Mouse (Mus musculus) neural tube, embryonic 13.5 days (tissue): Measurements from ENCODE around the gene C2cd2l. TPM values are rescaled to one million over a fixed set of nuclear protein-coding genes. Genes with fewer than 3 reads are reported as not detected.
"Not testable (repeated sequence)": the region's sequence is repeated elsewhere in the genome, so short reads cannot be mapped to it uniquely, and the experiment has no call there.

ENCODE experiments used
- ATAC-seq: fragments of 200-750 bp; cut with Nextera tagmentation; 2 replicates; pipeline ENCODE4 v1.8.0; 2017; ENCODE audit warnings: low read depth, mild to moderate bottlenecking, moderate TSS enrichment, moderate library complexity
- H3K27ac ChIP-seq: fragments of 300-500 bp; sonication (generic); replicated peaks from 2 replicates; pipeline ENCODE4 v1.5.1; 2015; ENCODE audit warnings: moderate library complexity, mild to moderate bottlenecking, inconsistent platforms
- H3K27me3 ChIP-seq: fragments of 300-500 bp; sonication (generic); 2 replicates; pipeline ENCODE4 v1.6.1; 2015; ENCODE audit warnings: mild to moderate bottlenecking, inconsistent platforms
- H3K36me3 ChIP-seq: fragments of 300-500 bp; sonication (generic); 2 replicates; pipeline ENCODE4 v1.6.1; 2015; ENCODE audit warnings: mild to moderate bottlenecking, inconsistent platforms
- H3K4me1 ChIP-seq: fragments of 300-500 bp; sonication (generic); replicated peaks from 2 replicates; pipeline ENCODE4 v1.6.1; 2015; ENCODE audit warnings: inconsistent platforms
- H3K4me2 ChIP-seq: fragments of 300-500 bp; sonication (generic); 2 replicates; pipeline ENCODE4 v1.6.1; 2015; ENCODE audit warnings: inconsistent platforms, mild to moderate bottlenecking, moderate library complexity
- H3K4me3 ChIP-seq: fragments of 300-500 bp; sonication (generic); 2 replicates; pipeline ENCODE4 v1.5.1; 2015; ENCODE audit warnings: mild to moderate bottlenecking, inconsistent platforms
- H3K9ac ChIP-seq: fragments of 300-500 bp; sonication (generic); 2 replicates; pipeline ENCODE4 v1.6.1; 2015; ENCODE audit warnings: moderate library complexity, mild to moderate bottlenecking, inconsistent platforms
- H3K9me3 ChIP-seq: fragments of 300-500 bp; sonication (generic); 2 replicates; pipeline ENCODE4 v1.6.1; 2016; ENCODE audit warnings: inconsistent platforms
- WGBS: fragments of 180-500 bp; shearing (Covaris S2); methylation state at CpG from one replicate; pipeline ENCODE4 v1.1.7; 2015; 5-methylcytosine and 5-hydroxymethylcytosine counted together
- polyA plus RNA-seq: library from polyadenylated mRNA; unstranded; fragments of >200 nt; fragmentation: Nextera tagmentation; extraction: Ambion mirVana; gene quantifications from 2 replicates; pipeline ENCODE4 v1.2.1, GENCODE M21; 2015

Gene C2cd2l
- polyA plus RNA-seq, 1 experiment from 2014 or later = 28.7 TPM

DNA sequence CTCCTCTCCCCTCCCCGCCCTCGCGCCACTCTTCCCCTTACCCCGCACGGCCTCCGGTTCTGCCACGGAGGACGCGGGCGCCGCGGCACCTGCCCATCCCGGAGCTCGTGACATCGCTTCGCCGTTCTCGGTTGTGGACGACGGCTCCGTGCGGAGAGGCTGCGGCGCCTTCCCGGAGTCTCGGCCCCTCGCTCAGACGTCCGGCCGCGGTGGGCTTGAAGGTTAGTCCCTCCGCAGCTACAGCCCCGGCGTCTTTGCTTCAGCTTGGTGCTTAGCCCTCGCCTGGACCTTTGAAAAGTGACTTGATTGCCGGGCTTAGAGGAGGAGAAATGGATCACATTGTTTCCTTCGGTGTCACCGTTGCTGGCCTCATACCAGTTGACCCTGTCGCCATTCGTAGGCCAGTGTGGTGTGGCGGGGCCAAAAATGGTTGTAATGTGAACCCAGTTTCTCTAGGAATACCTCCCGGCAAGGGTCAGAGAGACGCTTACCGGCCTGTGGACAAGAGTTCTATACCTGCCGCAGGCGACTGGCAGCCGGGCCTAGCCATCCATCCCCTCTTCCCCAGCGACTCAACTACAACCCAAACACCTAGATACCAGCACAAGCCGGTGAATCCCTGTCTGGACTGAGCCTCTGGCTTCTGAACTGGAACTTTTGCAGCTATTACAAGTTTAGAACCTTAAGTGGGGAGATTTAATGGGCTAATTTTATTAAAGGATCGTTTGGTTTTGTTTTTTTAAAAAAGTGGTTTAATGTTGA is 15.4 kb upstream of the C2cd2l start:
- Histone ChIP-seq H3K4me2 (peak overlapping the region; percentile 72), H3K9ac (peak overlapping the region; percentile 91), H3K4me1 (peaks cover 27% of the 10 kb centered on the region), H3K4me3 (peak overlapping the region; percentile 93), H3K27ac (peak overlapping the region; percentile 95), H3K36me3 (peaks cover 53% of the 10 kb centered on the region), H3K9me3 (no peaks in the 10 kb centered on the region), H3K27me3 (no peaks in the 10 kb centered on the region)
- WGBS = under 1% methylated on average over 50 of the region's 50 CpGs
- peak; percentile 51; the same call in 1 of the 2 replicates for ATAC-seq

GRCm38 (mm10) chr9:44334396-44335330 is 14.6 kb upstream of the C2cd2l start, which contains the start of gene H2afx:
H2afx (plus strand) TSS chr9:44334694.
- H3K36me3 ChIP-seq = peaks cover 58% of the 10 kb centered on the region

GRCm38 (mm10) chr9:44332918-44333638 is 13.0 kb upstream of the C2cd2l start:
- no peaks in the 10 kb centered on the region for H3K9me3 ChIP-seq
- no peak for ATAC-seq
- 94% methylated on average over 13 of the region's 13 CpGs for WGBS
- no peaks in the 10 kb centered on the region for H3K27me3 ChIP-seq
- H3K36me3 ChIP-seq = peaks cover 63% of the 10 kb centered on the region
- no peak overlapping the region for H3K4me3 ChIP-seq
- H3K4me1 ChIP-seq = peaks cover 30% of the 10 kb centered on the region
- H3K9ac ChIP-seq = no peak overlapping the region
- H3K27ac ChIP-seq = no peak overlapping the region
- no peak overlapping the region for H3K4me2 ChIP-seq

More at GRCm38 (mm10) chr9:44334396-44335330, 14.6 kb upstream of the C2cd2l start, which contains the start of gene H2afx:
- H3K27ac ChIP-seq = peak within 1 kb of the TSS; percentile 95
- under 1% methylated on average over 85 of the region's 91 CpGs for WGBS
- peak within 1 kb of the TSS; percentile 91 for H3K9ac ChIP-seq
- no peaks in the 10 kb centered on the region for H3K9me3 ChIP-seq
- H3K4me1 ChIP-seq = peaks cover 27% of the 10 kb centered on the region
- peak within 1 kb of the TSS; percentile 93 for H3K4me3 ChIP-seq
- ATAC-seq = peak; percentile 97
- H3K4me2 ChIP-seq = peak within 1 kb of the TSS; percentile 72
- H3K27me3 ChIP-seq = no peaks in the 10 kb centered on the region

DNA sequence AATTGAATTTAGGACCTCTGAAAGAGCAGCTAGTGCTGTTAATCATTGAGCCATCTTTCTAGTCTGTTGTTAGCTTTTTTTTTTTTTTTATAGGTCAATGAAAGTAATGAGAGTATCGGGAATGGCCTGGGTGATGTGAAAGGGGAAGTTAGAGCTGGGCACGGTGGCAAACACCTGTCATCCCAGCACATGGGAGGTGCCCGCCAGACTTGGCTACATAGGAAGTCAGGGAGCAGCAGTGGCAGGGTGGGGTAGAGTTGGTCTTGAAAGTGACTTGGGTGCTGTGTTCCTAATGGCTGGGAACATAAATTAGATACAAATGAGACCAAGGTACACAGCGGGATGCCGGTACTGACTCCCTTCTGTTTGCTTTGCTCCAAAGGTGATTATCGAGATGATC is 10.7 kb upstream of the C2cd2l start:
- no peak overlapping the region for H3K4me3 ChIP-seq
- peaks cover 56% of the 10 kb centered on the region for H3K36me3 ChIP-seq
- peaks cover 18% of the 10 kb centered on the region for H3K4me1 ChIP-seq
- no peak for ATAC-seq
- H3K4me2 ChIP-seq = no peak overlapping the region
- no peak overlapping the region for H3K9ac ChIP-seq
- no peaks in the 10 kb centered on the region for H3K9me3 ChIP-seq
- H3K27me3 ChIP-seq = no peaks in the 10 kb centered on the region
- H3K27ac ChIP-seq = no peak overlapping the region
- 93% methylated on average over 6 of the region's 6 CpGs for WGBS

DNA sequence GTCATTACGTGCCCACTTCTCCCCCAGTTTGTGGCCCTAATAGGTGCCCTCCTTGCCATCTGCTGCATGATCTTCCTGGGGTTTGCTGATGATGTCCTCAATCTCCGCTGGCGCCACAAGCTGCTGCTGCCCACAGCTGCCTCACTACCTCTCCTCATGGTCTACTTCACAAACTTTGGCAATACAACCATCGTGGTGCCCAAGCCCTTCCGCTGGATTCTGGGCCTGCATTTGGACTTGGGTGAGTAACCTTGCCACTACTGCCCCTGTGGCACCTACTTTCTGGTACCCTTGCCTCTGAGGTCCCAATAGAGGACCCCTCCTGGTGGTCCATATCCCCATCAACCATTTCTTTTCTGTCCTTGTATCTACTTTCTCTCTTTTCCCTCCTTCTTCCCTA is 7.8 kb upstream of the C2cd2l start:
- 88% methylated on average over 5 of the region's 5 CpGs for WGBS
- H3K9ac ChIP-seq = peak overlapping the region; percentile 86
- no peaks in the 10 kb centered on the region for H3K27me3 ChIP-seq
- H3K4me1 ChIP-seq = peaks cover 18% of the 10 kb centered on the region
- ATAC-seq = no peak
- no peaks in the 10 kb centered on the region for H3K9me3 ChIP-seq
- no peak overlapping the region for H3K27ac ChIP-seq
- H3K36me3 ChIP-seq = peaks cover 46% of the 10 kb centered on the region
- H3K4me3 ChIP-seq = peak overlapping the region; percentile 79
- peak overlapping the region; percentile 66 for H3K4me2 ChIP-seq

DNA sequence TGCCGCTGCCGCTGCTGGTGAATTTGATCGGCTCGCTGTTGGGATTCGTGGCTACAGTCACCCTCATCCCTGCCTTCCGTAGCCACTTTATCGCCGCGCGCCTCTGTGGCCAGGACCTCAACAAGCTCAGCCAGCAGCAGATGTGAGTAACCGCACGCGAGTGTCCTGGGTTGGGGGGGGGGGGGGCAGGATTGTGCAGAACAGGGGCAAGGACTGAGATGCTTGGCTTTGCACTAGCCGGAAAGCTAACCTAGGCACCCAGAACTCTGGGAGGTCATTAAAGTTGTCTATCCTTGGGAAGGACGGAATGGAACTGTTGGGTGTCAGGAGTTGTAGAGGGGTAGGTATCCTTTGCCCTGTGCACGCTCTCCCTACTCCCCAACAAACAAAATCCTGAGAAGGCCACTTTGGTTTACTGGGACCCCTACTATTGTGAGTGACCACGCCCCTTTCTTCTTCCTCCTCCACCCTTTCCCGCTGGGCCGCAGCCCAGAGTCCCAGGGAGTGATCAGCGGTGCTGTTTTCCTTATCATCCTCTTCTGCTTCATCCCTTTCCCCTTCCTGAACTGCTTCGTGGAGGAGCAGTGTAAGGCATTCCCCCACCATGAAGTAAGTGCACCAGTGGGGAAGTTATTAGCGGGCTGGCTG is 7.1 kb upstream of the C2cd2l start:
- 2% methylated on average over 22 of the region's 22 CpGs for WGBS
- Histone ChIP-seq H3K36me3 (peaks cover 39% of the 10 kb centered on the region), H3K4me2 (peak overlapping the region; percentile 66), H3K9ac (peak overlapping the region; percentile 86), H3K4me1 (peaks cover 18% of the 10 kb centered on the region), H3K27me3 (no peaks in the 10 kb centered on the region), H3K9me3 (no peaks in the 10 kb centered on the region), H3K4me3 (peak overlapping the region; percentile 79), H3K27ac (peak overlapping the region; percentile 91)
- ATAC-seq = peak; percentile 57

DNA sequence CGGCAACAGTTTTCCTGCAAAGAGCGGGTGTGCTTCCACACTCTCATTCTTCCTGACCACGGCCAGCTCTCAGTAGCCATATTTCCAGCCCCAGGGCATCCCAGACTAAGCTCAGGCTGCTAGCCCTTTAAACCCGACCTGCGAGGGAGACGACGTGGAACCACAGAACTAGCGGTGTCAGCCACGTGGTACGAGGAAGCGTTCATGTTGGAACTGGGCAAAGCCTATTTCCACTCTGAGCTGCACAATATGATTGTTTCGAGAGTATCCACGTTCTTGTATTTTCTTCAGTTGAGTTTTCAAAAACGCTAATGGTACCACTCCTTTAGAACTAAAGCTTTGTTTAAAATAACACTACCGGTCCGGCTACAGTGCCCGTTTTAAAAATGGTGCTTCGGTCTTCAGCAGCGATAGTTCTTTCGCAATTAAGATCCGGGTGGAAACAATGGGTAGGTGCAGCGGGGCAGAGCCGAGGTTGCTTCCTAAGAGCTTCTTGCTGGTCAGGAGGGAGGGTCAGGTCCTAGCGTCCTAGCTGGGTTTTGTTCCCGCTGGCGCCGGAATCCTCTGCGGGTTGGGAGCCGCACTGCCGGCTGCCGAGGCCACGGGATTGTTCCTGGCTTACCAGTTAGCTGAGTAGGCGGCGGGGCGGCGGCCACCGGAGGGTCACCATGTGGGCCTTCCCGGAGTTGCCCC is 6.4 kb upstream of the C2cd2l start:
- H3K36me3 ChIP-seq = peaks cover 34% of the 10 kb centered on the region
- H3K4me1 ChIP-seq = peaks cover 18% of the 10 kb centered on the region
- H3K9ac ChIP-seq = peak overlapping the region; percentile 86
- no peaks in the 10 kb centered on the region for H3K27me3 ChIP-seq
- H3K4me2 ChIP-seq = peak overlapping the region; percentile 66
- WGBS = under 1% methylated on average over 38 of the region's 38 CpGs
- H3K27ac ChIP-seq = peak overlapping the region; percentile 91
- no peaks in the 10 kb centered on the region for H3K9me3 ChIP-seq
- peak overlapping the region; percentile 79 for H3K4me3 ChIP-seq
- peak; percentile 93 for ATAC-seq

DNA sequence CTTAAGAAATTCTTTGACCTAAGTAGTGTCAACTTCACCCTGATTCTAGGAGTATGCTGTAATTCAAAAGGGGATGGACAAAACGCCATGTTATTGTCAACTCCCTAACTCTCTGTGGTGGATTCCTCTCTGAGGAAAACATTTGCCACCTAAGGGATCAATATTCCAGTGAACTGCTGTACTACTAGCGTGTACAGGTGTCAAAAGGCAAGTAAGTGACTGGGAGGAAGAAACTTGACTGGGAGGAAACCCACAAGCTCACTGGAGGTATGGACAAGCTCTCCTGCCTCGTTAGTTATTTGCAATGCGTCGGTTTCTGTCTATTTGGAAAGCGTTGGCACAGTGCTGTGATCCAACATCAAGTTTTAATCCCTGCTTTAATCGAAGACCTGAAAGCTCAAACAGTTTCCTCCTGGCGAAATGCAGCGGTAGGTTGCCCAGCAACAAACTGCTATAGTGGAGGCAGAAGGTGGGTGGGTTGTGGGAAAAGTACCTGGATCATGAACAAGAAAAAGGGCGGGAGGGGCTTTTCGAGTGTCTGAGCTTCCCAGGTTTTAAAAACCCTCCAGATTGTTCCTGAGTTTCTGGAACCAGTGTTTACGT is 5.8 kb upstream of the C2cd2l start, which contains the start of gene Dpagt1:
Gene Dpagt1 (plus strand): TSS at position 252 of the 603 bp plus-strand sequence.
- H3K27me3 ChIP-seq = no peaks in the 10 kb centered on the region
- 4% methylated on average over 12 of the region's 12 CpGs for WGBS
- no peak for ATAC-seq

DNA sequence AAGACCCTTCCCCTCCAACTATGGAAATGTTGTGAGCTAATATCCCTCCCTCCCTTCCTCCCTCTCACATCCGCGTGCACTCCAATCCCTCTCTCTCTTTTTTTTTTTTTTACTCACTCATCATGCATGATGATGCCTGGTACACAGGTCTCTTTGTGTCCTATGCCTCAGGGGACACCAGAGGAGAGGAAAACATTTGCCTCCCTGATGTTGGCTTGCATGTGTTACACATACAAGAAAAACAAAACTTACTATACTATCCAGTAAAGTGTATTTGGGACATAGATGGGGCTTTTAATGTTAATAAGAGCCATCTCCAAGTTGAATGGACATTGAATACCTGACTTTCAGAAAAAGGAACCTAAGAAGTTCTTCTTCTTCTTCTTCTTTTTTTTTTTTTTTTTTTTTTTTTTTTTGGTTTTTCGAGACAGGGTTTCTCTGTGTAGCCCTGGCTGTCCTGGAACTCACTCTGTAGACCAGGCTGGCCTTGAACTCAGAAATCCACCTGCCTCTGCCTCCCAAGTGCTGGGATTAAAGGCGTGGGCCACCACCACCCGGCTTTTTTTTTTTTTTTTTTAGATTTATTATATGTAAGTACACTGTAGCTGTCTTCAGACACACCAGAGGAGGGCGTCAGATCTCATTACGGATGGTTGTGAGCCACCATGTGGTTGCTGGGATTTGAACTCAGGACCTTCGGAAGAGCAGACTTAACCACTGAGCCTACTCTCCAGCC is 5.1 kb upstream of the C2cd2l start:
- 66% methylated on average over 7 of the region's 8 CpGs for WGBS
- Histone ChIP-seq H3K4me3 (peak overlapping the region; percentile 79), H3K4me1 (peaks cover 27% of the 10 kb centered on the region), H3K27ac (peak overlapping the region; percentile 91), H3K4me2 (peak overlapping the region; percentile 66), H3K36me3 (peaks cover 21% of the 10 kb centered on the region), H3K9ac (peak overlapping the region; percentile 86)
- ATAC-seq, H3K9me3 ChIP-seq, H3K27me3 ChIP-seq: not testable (repeated sequence)

More for the DNA sequence above, 5.8 kb upstream of the C2cd2l start, which contains the start of gene Dpagt1:
- peak within 1 kb of the TSS; percentile 79 for H3K4me3 ChIP-seq
- H3K9me3 ChIP-seq = no peaks in the 10 kb centered on the region
- H3K4me1 ChIP-seq = peaks cover 22% of the 10 kb centered on the region
- peak within 1 kb of the TSS; percentile 91 for H3K27ac ChIP-seq
- H3K9ac ChIP-seq = peak within 1 kb of the TSS; percentile 86
- peaks cover 28% of the 10 kb centered on the region for H3K36me3 ChIP-seq
- H3K4me2 ChIP-seq = peak within 1 kb of the TSS; percentile 66

GRCm38 (mm10) chr9:44324147-44324546 is 4.1 kb upstream of the C2cd2l start:
- Histone ChIP-seq H3K4me2 (no peak overlapping the region), H3K27me3 (no peaks in the 10 kb centered on the region)

More at GRCm38 (mm10) chr9:44324147-44324546, 4.1 kb upstream of the C2cd2l start:
- peaks cover 11% of the 10 kb centered on the region; the same call in 1 of the 2 replicates for H3K36me3 ChIP-seq
- H3K27ac ChIP-seq = no peak overlapping the region
- H3K4me3 ChIP-seq = no peak overlapping the region
- no peak for ATAC-seq
- H3K9ac ChIP-seq = no peak overlapping the region
- H3K9me3 ChIP-seq = no peaks in the 10 kb centered on the region
- WGBS = 70% methylated on average over 6 of the region's 6 CpGs
- H3K4me1 ChIP-seq = peaks cover 30% of the 10 kb centered on the region
